Mouse (Mus musculus): ENCODE data around the gene Gnat1. TPM values are rescaled to one million over a fixed set of nuclear protein-coding genes. Genes with fewer than 3 reads are reported as not detected.

Gnat1 gene
- total RNA-seq, 1 experiment from 2014 or later: 0.41 TPM

DNA sequence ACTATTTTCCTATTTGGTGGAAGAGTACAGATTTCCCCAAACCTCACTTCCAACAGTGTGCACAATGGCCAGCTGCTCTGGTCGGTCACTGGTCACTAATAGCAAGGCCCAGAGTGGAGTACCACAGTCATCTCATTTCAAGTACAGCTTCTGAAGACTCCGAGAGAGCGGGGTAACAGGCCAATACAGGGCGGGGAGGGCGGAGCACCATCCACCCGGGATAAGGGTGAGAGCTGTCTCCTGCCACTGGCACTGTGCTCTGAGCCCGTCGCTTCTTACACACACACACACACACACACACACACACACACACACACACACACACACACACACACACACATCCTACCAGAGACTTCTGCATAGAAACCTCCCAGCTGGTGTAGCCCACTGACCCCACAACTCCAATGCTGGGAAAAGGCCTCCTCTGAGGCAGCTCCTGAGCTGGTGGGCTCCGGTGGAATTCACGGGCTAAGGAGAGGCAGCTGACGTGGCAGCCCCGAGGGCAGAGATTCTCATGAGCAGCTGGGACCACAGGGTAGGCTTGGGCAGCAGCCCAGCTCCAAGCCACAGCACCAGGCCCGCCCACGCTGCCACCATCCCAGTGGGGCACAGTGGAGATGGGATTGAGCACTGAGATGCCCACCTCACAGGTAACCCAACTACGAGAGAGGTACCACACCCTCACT lies 53.2 kb downstream of the Gnat1 start:
- no peak for DNase-seq

DNA sequence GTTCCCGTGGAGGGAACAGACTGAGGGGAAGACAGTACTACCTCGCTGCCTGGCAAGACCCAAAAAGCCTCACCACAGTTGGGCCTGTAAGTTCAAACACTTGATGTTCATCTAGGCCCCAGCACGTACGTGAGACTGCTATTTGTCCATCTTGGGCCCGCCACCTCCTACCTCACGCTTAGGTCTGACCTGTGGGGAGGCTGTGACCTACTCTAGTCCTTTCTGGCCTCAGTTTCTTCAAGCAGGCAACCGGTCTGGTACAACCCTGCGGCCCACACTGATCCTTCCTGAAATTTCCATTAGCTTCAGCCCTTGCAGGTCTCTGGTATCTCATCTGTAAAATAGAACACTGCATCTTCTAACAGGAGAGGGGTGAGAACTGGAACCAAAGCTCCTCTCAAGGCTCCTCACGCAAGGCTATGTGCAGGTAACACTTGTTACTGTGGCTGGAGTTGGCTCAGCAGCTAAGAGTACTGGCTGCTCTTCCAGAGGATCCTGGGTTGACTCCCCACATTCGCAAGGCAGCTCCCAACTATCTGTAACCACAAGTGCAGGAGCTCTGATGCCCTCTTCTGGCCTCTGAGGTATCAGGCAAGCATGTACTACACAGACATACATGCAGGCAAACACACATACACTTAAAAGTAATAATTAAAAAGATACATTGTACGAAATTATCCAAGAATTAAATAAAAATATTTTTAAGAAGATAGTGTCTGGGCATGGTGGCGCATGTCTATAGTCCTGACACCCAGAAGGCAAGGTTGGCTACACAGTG lies 54.0 kb downstream of the Gnat1 start:
- DNase-seq: no peak

DNA sequence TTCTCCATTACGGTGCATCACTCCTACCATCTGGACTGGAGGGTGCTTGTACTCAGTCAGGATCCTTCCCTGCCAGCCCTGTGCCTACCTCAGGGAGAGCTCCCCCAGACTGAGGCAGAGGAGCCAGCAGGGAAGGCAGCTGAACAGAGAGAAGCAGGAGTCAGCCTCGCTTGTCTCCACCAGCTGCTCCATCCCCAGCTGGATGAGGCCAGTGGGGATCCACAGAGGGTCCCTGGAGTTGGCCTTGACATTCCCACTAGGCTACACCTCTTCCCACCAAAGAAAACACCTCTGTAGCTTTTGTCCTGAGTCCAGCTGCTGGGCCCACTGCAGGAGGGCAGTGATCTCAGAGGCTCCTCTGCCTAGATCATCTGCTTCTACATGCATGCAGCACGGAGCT lies 54.6 kb downstream of the Gnat1 start:
- no peak for DNase-seq

DNA sequence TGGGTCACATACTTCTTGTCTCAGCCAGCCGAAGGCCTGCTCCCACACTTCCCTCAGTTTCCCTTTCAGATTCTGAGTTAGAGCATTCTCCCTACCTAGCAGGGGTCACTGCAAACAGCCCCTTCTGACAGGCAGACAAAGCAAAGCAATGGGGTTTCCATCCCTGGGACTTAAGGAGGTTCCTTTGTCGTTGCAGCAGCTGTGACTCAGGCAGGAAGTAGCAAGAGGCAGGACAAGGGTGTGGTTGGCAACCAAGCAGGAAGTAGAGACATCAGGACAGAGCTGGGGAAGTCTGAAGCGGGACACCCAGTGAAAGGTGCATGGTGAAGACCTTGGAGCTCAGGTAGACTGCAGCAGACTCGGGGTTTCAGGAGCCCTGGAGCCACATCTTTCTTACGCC lies 55.0 kb downstream of the Gnat1 start:
- DNase-seq: no peak

Other genes with a start within 250 kb of the Gnat1 start
- 36.1 and 36.9 TPM in 2 replicates for gene Tmem115, start 145.8 kb downstream of the Gnat1 start, total RNA-seq (2021)
- gene Cyb561d2, start 137.5 kb downstream of the Gnat1 start, total RNA-seq (2021): 14.0 and 17.4 TPM in 2 replicates
- 21.5 and 22.2 TPM in 2 replicates for gene Nprl2, start 137.5 kb downstream of the Gnat1 start, total RNA-seq (2021)
- gene Zmynd10, start 132.4 kb downstream of the Gnat1 start, total RNA-seq (2021): 0.19 and 0.38 TPM in 2 replicates
- gene Rassf1, start 128.2 kb downstream of the Gnat1 start, total RNA-seq (2021): 22.9 and 26.2 TPM in 2 replicates
- gene Tusc2, start 116.5 kb downstream of the Gnat1 start, total RNA-seq (2021): 32.7 and 37.9 TPM in 2 replicates
- 35.0 and 38.9 TPM in 2 replicates for gene Hyal2, start 111.8 kb downstream of the Gnat1 start, total RNA-seq (2021)
- gene Hyal1, start 102.8 kb downstream of the Gnat1 start, total RNA-seq (2021): 9.9 and 17.6 TPM in 2 replicates
- 19.6 and 21.0 TPM in 2 replicates for gene Naa80, start 100.8 kb downstream of the Gnat1 start, total RNA-seq (2021)
- gene Hyal3, start 98.9 kb downstream of the Gnat1 start, total RNA-seq (2021): 1.4 and 1.6 TPM in 2 replicates
- 42.1 and 43.1 TPM in 2 replicates for gene Ifrd2, start 92.1 kb downstream of the Gnat1 start, total RNA-seq (2021)
- 8.3 and 8.7 TPM in 2 replicates for gene Sema3b, start 70.5 kb downstream of the Gnat1 start, total RNA-seq (2021)
- gene Gnai2, start 44.3 kb downstream of the Gnat1 start, total RNA-seq (2021): 249 and 284 TPM in 2 replicates
- gene Slc38a3, start 10.2 kb downstream of the Gnat1 start, total RNA-seq (2021): 4.9 and 85.2 TPM in 2 replicates
- gene Sema3f, start 30.8 kb upstream of the Gnat1 start, total RNA-seq (2021): 22.8 and 25.9 TPM in 2 replicates
- 108 and 137 TPM in 2 replicates for gene Rbm5, start 91.3 kb upstream of the Gnat1 start, total RNA-seq (2021)
- 49.8 and 61.4 TPM in 2 replicates for gene Rbm6, start 193.5 kb upstream of the Gnat1 start, total RNA-seq (2021)
- 12.3 and 14.0 TPM in 2 replicates for gene Mon1a, start 208.4 kb upstream of the Gnat1 start, total RNA-seq (2021)
- gene Mst1r, start 227.2 kb upstream of the Gnat1 start, total RNA-seq (2021): 5.0 and 8.7 TPM in 2 replicates
- gene Actl11, start 248.8 kb upstream of the Gnat1 start, total RNA-seq (2021): not detected in 2 replicates